Mouse (Mus musculus) heart, postnatal 36 days (tissue): ENCODE results near the gene Ccdc163. TPM values are rescaled to one million over a fixed set of nuclear protein-coding genes. Genes with fewer than 3 reads are reported as not detected.

Experiments used
- DNase-seq, 2 experiments: peaks; one replicate each; pipeline ENCODE4 v3.0.0; 2021 to 2022
- intact Hi-C: fragments of 180-260 bp; cut with DNase I; formaldehyde crosslinking; loops from one replicate; pipeline ENCODE4 v1.15.1; 2025
- total RNA-seq, 2 experiments: library from RNA; stranded (reverse); gene quantifications; 2 replicates each; pipeline ENCODE4 v1.2.3; 2021

Ccdc163 gene
- total RNA-seq, 2 experiments from 2014 or later: 5.7 to 6.2 TPM

DNA sequence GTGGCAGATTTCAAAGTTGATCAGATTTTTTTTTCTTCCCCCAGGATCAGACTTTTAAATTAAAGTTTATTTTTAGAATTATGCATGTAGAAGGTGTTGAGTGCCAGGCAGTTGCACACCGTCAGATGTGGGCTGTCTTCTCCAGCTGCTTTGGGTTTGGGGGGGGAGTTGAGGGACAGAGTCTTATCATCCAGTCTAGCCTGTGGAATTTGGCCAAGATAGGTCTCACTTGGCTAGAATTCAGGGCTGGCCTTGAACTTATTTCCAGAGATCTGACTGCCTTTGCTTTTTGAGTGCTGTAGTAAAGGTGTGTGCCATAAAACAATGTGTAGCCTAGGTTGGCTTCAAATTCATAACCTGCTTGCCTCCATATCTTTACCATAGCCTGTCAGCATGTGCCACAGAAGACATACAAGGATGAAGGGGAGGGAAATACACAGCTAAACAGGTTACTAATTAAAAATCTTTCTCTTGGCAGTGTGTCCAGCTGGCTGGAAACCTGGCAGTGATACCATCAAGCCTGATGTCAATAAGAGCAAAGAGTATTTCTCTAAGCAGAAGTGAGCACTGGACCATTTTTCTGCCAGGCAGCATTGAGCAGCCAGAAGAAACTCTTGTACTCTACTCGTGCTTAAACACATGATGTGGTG lies 9.5 kb upstream of the Ccdc163 start:
- intact Hi-C loops: no loop called here
- no peak for DNase-seq

DNA sequence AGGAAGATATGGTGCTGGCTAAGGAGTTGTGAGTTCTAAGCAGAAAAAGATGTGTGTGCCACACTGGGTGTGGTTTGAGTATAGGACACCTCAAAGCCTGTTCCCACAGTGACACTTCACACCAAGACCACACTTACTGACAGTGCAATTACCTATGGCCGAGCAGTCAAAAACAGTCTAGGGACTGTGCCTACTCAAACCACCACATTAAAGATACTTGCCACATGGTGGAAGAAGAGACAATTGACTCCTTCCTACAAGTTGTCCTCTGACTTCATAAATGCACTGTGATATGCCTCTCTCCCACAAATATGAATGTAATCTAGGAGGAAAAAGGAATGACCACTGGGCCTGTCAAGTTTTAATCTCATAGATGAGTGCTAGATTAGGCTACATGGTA lies 7.3 kb upstream of the Ccdc163 start:
- intact Hi-C loops: no loop called here
- DNase-seq: no peak

DNA sequence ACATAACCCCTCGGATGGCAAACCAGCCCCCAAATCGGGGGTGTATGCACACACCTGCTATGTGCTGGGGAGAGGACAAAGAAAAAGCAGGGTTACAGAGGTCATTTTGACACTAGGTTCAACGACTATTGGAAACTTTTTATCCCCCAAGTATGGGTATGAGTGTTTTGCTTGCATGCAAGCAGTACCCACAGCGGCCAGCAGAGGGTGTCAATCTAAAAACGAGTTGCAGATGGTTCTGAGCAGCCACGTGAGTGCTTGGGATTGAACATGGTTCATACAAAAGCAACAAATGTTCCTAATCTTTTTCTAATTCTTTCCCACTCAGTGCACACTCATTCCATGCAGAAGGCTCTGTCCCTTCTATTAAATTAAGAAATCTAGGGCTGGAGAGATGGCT lies 4.5 kb upstream of the Ccdc163 start:
- DNase-seq: peak; percentile 71 to 83
- intact Hi-C loops: no loop called here

DNA sequence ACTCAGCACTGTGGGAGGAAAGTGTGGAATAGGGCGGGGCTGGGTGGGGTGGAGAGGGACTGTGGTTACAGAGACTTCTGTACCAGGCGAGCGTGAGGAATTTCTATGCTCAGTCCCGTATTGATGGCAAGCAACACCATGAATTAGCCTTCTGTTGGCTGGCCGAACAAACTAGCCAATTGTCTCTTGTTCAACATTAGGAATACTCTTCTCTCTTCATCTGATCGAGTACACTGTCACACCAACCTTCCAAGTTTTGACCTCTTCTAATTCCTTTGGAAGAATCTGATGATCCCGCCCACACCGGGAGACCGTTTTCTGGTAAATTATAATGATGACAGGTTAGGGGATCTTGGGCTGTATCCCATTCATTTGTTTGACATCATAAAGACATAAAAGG lies 643 bp upstream of the Ccdc163 start:
- DNase-seq: no peak
- intact Hi-C loops: loop anchor here (2.0 kb wide), 1 partner anchor 15 kb away; no protein-coding TSS in a partner anchor

GRCm38 (mm10) chr4:116708791-116709390 lies 582 bp downstream of the Ccdc163 start:
- intact Hi-C loops: no loop called here
- no peak for DNase-seq

- intact Hi-C loops: loop anchor here (1.0 kb wide), 1 partner anchor 10 kb away; the partner anchor contains the start of gene Tesk2
- DNase-seq: no peak
Observed at GRCm38 (mm10) chr4:116710154-116710553, 1.8 kb downstream of the Ccdc163 start.

GRCm38 (mm10) chr4:116712536-116712935 lies 4.2 kb downstream of the Ccdc163 start:
- intact Hi-C loops: no loop called here
- no peak for DNase-seq

GRCm38 (mm10) chr4:116719396-116719795 lies 11.1 kb downstream of the Ccdc163 start:
- DNase-seq: peak; percentile 61 to 69
- intact Hi-C loops: loop anchor here (1.0 to 2.0 kb wide), 2 partner anchors 70 to 273 kb away; no protein-coding TSS in a partner anchor

- intact Hi-C loops: loop anchor here (1.0 to 10.0 kb wide), 2 partner anchors 10 to 154 kb away; partner anchors contain the start of gene Zswim5
- peak; percentile 82 to 86 for DNase-seq
Observed at GRCm38 (mm10) chr4:116720343-116721097, 12.2 kb downstream of the Ccdc163 start, which contains the start of gene Tesk2. Gene Tesk2 (plus strand): TSS chr4:116720948.

DNA sequence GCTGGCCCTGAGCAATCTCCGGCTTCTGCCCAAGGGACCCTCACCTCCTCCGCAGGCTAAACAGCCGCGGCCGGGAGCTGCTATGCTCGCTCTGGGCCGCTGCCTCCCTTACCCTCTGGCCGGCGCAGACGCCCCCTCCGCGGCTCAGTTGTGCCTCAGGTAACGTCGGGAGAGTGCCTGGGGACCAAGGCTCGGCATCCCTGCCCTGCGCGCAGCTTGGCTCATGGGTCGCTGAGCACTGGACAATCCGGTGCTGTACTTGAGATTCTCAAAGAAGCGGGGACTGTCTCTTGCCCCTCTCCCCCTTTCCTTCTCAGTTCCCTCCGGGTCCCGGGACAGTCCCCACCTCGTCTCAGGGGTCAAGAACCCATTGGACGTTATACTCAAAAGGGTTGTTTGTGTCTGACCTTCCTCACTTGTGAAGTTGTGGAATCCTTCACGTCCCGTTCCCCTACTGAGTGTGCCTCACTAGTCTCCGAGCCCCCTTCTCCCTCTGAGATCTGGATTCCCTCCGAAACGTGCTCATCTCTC lies 12.9 kb downstream of the Ccdc163 start:
- DNase-seq: no peak
- intact Hi-C loops: loop anchor here (10.0 kb wide), 1 partner anchor 154 kb away; the partner anchor contains the start of gene Zswim5

- no peak for DNase-seq
- intact Hi-C loops: loop anchor here (10.0 kb wide), 1 partner anchor 153 kb away; the partner anchor contains the start of gene Zswim5
Observed at GRCm38 (mm10) chr4:116722230-116722629, 13.9 kb downstream of the Ccdc163 start.

DNA sequence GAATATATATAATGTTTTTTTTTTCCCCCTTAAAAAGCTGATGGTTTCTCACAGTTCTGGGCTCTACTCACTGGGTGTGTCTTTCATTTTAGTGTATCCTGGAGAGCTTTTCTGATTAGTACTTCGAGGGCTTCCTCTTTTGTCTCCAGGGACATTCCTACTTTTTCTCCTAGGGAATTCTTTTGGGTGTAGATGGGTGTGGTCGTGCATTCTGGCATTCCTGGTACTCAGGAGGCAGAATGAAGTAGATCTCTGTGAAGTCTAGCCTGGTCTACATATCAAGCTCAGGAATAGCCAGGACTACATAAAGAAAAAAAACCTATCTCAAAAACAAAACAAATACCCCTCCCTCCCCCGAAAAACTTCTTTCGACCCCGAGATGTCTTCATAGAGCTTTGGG lies 17.1 kb downstream of the Ccdc163 start:
- intact Hi-C loops: loop anchor here (10.0 kb wide), 1 partner anchor 149 kb away; the partner anchor contains the start of gene Zswim5
- DNase-seq: no peak

DNA sequence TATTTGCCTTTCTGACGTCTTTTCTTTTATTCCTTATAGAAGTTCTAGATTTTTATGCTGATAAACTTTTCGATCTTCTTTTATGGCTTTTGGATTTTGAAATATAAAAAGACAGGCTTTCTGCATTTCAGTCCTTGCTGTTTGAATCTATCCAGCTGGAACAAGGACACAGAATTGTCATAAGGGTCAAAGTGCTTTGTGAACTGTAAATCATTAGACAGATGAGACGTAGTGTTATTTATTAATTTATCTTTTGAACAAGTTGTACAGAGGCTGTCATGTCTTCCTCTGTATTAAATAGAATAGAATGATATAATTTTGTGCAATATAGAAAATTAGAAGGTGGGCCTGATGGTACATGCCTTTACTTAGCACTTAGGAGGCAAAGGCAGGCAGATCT lies 19.1 kb downstream of the Ccdc163 start:
- DNase-seq: no peak
- intact Hi-C loops: loop anchor here (10.0 kb wide), 1 partner anchor 147 kb away; the partner anchor contains the start of gene Zswim5

GRCm38 (mm10) chr4:116729532-116729931 lies 21.2 kb downstream of the Ccdc163 start:
- intact Hi-C loops: loop anchor here (10.0 kb wide), 1 partner anchor 145 kb away; the partner anchor contains the start of gene Zswim5
- no peak for DNase-seq

DNA sequence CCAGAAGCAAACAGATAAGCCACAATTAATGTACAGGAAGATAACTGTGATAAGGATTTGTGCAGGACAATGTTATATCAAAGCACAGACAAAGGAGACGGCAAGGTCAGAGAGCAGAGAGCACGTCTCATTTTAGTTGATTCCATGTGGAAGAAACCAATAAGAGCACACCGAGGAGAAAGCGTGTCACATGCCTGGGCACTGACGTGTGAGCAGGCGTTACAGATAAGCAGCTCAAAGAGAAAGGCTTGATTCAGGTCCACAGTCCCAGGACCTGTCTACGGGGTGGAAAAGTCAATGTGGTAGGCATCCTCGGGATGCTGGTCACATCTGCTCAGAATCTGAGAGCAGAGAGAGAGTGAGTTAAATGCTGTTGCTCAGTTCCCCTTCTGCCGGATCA lies 22.8 kb downstream of the Ccdc163 start:
- intact Hi-C loops: no loop called here
- no peak for DNase-seq

DNA sequence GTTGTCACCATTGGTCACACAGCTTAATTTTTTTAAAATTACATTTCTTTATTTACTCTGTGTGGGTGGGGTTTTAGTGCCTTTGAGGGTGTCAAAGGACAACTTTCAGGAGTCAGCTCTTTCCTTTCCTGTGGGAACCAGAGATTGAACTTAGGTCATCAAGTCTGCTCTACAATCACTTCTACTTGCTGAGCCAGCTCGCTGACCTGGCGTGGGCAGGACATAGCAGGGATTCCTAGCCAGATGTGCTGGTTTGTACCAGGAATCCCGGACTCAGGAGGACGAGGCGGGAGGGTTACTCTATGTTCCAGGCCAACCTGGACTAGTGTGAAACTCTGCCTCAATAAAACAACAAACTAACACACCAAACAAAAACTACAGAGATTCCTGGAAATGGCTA lies 24.0 kb downstream of the Ccdc163 start:
- DNase-seq: no peak
- intact Hi-C loops: no loop called here

GRCm38 (mm10) chr4:116734996-116735395 lies 26.7 kb downstream of the Ccdc163 start:
- intact Hi-C loops: no loop called here
- no peak for DNase-seq

- intact Hi-C loops: no loop called here
- DNase-seq: no peak
Observed at GRCm38 (mm10) chr4:116738972-116739751, 30.9 kb downstream of the Ccdc163 start.

DNA sequence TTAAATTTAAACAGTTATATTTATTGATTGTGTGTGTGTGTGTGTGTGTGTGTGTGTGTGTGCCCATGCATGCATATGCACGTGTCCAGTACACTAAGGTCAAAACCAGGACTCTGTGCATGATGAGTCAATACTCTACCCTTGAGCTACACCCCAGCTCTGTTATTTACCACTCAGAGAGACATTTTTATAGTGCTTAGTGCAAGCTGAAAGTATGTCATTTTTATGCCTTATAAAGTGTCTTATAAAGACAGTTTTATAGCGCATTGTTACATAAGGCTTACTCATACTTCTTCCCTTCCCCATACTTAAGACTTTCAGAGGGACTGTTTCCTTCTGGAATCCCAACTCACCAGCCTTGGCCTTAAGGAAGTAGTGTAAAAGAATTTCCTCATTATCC lies 41.4 kb downstream of the Ccdc163 start:
- no peak for DNase-seq
- intact Hi-C loops: no loop called here

DNA sequence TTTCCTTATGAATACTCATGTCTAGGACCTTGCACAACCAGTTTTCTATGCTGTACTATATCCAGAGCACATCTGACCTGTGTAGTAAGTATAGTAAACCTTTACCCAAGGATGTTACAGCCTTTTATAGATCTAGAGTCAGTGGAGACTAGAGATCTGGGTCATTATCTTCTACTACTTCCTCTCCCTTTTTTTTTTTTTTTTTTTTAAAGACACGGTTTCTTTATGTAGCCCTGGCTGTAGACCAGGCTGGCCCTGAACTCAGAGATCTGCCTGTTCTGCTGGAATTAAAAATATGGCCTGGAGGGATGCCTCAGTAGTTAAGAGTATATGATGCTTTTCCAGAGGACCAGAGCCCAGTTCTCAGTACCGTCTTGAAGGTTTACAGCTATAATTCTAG lies 53.6 kb downstream of the Ccdc163 start:
- no peak for DNase-seq

More for the DNA sequence above, 53.6 kb downstream of the Ccdc163 start:
- intact Hi-C loops: no loop called here
